Mouse (Mus musculus): ENCODE measurements around the gene Asphd2.

Asphd2 gene

DNA sequence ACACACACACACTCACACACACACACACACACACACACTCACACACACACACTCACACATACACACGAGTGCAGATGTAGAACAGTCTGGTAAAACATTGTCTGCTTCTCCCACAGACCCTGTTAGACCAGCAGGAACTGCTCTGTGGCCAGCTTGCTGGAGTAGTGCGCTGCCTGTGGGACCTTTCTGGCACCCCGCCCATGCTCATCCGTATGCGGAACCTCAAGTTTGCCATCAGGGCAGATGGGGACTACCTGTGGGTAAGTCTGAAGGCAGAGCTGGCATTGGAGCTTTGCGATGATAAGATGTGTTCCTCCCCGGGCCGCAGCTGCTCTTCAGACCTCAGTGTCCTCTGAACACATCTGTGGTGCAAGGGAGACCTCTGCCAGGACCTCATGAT, 45.5 kb downstream of the Asphd2 start:
- DNase-seq (ENCODE audit: low spot score): no peak

DNA sequence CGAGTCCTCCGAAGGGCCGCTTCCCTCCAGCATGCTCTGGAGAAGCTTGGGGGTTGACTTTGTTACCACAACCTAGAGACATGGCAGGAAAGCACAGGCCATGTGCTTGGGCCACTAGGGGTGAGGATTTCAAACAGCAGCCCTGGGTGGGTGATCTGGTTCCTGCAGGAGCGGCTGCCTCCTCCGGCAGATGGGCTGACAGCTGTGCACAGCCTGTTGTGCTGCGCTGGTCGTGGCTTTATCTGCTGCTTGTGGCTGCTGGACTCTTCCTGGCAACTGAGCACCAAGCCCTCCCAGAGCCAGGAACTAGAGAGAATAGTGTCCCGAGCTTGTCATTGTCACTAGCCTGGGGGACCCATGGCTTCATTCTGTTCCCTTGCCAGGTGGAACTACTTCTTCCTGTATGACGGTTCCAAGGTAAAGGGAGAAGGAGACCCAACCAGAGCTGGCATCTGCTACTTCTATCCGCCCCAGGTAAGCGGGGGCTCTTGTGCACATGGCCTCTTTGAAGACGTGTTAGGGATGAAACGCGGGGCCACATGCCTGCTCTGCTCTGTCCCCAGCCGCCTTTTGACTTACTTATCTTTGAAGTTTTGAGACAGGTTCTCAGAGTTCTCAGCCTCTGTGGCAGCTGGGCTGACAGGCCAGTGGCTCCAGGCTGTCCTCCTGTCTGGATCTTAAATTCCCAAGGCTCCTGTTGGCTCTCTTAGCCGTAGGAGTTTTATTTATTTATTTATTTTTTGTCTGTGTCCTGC, 48.3 kb downstream of the Asphd2 start:
- no peak for DNase-seq (ENCODE audit: low spot score)

DNA sequence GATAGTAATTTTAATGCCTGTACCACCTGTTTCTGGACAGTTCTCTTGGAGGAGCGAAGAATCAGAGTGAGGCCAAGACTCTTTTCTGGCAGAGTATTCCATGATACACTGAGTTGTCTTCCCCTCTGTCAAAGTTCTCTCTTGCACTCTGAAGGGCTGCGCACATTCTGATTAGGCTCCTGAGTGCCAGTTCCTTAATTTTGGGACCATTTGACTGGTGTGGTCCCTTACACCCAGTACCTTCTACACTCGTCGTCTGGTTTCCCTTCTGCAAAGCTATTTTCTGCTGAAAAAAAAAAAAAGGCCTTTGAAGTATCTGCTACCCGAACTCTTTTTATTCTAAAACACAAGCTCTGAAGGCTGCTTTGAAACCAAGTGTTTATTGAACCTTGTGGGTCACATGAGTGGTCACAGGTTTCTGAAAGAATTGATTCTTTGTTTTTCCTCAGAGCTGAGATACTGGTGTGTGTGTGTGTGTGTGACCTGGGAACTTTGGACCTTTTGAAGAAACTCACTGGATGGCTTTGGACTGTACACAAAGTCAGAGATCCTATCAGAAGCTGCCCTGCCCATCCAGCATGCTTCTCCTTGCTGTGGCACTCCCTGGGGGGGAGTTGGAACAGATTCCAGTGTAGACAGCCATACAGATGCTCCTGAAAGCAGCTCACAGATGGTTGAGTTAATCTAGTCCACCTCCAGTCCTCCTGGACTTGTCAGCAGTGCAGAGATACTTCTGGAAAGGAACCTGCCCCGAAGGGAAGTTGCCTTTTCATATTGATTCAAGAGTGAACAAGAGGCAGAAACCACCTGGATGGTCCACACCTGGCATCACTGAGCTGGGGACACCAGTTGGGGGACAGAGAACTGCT, 50.3 kb downstream of the Asphd2 start:
- no peak for DNase-seq (ENCODE audit: low spot score)

DNA sequence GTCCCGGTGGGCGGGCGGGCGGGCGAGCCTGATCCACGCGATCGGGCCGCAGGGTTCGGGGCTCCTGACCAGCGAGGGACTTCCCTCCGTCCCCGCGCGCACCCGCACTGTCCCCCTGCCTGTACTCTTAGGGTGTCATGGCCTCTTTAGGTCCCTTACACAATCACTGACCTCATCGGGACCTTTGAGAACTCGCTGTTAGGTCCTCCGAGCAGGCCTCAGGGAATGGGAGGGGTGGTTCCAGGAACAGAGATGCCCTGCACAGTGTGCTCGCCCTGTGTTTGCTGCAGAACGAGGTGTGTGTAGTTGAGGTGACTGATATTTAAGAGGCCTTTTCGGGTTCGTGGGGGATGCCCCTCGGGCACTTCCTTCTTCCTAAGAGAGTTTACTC, 51.5 kb downstream of the Asphd2 start:
- DNase-seq (ENCODE audit: low spot score): no peak

DNA sequence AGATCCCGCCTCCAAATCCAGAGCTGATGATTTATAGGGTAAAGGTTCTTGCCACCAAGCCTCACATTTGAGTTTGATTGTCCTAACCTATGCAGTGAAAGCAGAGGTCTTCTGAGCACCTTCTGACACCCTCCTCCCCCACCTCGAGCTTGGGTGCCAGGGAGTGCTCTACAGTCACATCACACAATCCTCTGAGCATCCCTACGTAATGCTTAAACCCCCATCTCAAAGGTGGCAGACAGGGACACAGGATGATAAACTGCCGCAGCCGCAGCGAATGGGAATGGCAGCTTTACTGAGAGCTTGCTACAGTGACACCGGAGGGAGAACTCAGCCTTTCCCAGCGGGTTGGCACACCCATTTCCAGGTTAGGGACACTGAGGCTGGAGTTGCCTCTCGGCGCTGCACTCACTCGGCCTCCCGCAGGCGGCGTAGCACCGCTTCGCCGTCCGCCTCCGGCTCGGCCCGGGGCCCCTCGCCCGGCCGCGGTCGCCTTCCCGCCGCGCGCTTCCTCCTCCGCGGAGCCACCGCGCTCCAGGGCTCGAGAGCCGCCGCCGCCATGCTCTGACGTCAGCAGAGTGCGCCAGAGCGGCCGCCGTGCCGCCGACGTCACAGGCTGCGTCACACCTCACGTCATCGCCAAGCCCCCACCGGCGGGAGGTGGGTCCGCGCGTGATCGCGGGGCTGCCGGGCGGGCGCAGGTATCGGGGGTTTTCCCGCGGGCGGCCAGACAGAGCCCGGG, 52.0 kb downstream of the Asphd2 start, which contains the start of the genes Srrd and Hps4:
Srrd (minus strand) TSS at position 578 of the 742 bp plus-strand sequence.
Hps4 (plus strand) TSS at position 621 of the 742 bp plus-strand sequence.
- peak; percentile 81 for DNase-seq (ENCODE audit: low spot score)

DNA sequence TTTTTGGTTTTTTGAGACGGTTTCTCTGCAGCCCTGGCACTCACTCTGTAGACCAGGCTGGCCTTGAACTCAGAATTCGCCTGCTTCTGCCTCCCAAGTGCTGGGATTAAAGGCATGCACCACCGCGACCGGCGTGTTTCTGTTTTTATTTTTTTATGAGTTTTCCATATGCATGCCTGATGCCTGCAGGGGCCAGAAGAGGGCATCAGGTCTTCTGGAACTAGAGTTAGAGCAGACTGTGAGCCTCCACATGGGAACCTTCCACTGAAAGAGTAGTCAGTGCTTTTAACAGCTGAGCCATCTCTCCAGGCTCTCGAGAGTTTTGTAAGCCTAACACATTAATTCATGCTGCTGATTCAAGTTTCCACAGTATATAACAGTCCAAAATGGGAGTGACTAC, 55.5 kb downstream of the Asphd2 start:
- no peak for DNase-seq (ENCODE audit: low spot score)

DNA sequence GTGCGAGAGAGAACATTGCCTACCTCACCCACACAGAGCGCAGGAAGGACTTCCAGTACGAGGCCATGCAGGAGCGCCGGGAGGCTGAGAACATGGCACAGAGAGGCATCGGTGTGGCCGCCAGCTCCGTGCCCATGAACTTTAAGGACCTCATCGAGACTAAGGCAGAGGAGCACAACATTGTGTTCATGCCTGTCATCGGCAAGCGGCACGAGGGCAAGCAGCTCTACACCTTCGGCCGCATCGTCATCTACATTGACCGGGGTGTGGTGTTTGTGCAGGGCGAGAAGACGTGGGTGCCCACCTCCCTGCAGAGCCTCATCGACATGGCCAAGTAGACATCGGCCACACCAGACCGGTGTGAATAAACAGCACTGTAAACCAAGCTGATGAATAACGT, 57.7 kb downstream of the Asphd2 start:
- no peak for DNase-seq (ENCODE audit: low spot score)

DNA sequence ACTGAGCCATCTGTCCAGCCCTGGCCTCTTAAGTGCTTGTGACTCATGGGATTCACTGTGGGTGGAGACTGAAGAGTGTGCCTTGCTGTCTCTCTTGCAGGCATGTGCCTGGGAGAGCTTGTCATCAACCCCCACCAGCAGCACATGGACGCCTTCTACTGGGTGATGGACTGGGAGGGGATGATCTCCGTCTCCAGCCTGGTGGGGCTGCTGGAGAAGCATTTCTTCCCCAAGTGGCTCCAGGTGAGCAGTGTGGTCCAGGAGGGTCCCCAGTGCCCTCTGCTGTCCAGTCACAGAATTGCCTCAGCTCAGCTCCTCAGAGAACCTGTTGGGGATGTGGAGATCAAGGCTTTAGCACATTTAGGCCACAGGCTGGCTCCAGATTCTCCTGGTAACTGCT, 59.2 kb downstream of the Asphd2 start:
- DNase-seq (ENCODE audit: low spot score): no peak

All from ovary, postnatal 10 days (tissue).